Comparison of ENCODE assay signal across 12 mouse cellular contexts in genomic region chr19:38820186-38820804, GRCm38 (mm10). TPM values are rescaled to one million over a fixed set of nuclear protein-coding genes. Genes with fewer than 3 reads are reported as not detected.
DNase-seq lines count a peak whose midpoint lies in the region; ATAC-seq lines count a peak whose summit lies in the region.
"Had no signal": no experiment of that assay in that cellular context is flagged by ENCODE, and none has a peak within 500 bp of the region (broad histone marks: within the 10 kb centered on the region; RNA-seq: fewer than 3 reads in every experiment).

No protein-coding gene starts in this region.

- H3K36me3 ChIP-seq in heart, embryonic 10.5 days, result peaks cover 11% of the 10 kb centered on the region
- H3K36me3 ChIP-seq in embryonic facial prominence, embryonic 14.5 days (ENCODE audit: control insufficient read depth, insufficient read depth, low read length), result peaks cover 6% of the 10 kb centered on the region
- H3K36me3 ChIP-seq in liver, embryonic 15.5 days (replicated peaks), result peaks cover 10% of the 10 kb centered on the region

- WGBS in heart, embryonic 10.5 days, result 55% methylated on average over 4 of the region's 4 CpGs
- 76% methylated on average over 4 of the region's 4 CpGs for WGBS in embryonic facial prominence, embryonic 14.5 days
- WGBS in liver, embryonic 15.5 days (ENCODE audit: insufficient replicate concordance), result 17% methylated on average over 4 of the region's 4 CpGs

- peaks cover 3% of the 10 kb centered on the region; the same call in 1 of the 2 replicates for H3K4me1 ChIP-seq in heart, embryonic 10.5 days
- peaks cover 4% of the 10 kb centered on the region; the same call in 1 of the 2 replicates for H3K4me1 ChIP-seq in embryonic facial prominence, embryonic 14.5 days (ENCODE audit: control insufficient read depth, insufficient read depth, low read length)
- peaks cover 39% of the 10 kb centered on the region for H3K4me1 ChIP-seq in liver, embryonic 15.5 days (replicated peaks)
- H3K4me1 ChIP-seq: intestine, embryonic 15.5 days had no signal

- DNase-seq in heart, embryonic 10.5 days (ENCODE audit: low spot score), result peak; percentile 79
- DNase-seq in heart, postnatal 4 days, result no peak
- peak; percentile 79 for DNase-seq in MEL-GATA-1-ER (ENCODE audit: extremely low read depth, low read depth)
- DNase-seq in embryonic facial prominence, embryonic 14.5 days (ENCODE audit: low spot score), result peak; percentile 24
- no peak for DNase-seq in neural tube, embryonic 10.5 days (ENCODE audit: extremely low spot score, low spot score)
- no peak for DNase-seq in B cell, adult 2 months
- no peak for DNase-seq in cerebellum, adult 8-10 months
- DNase-seq: cerebellum, postnatal 14 days; kidney, postnatal 4 days had no signal

- peak overlapping the region; percentile 17; the same call in 1 of the 2 replicates for H3K27ac ChIP-seq in heart, embryonic 10.5 days
- H3K27ac ChIP-seq in embryonic facial prominence, embryonic 14.5 days (replicated peaks; ENCODE audit: low read depth, low read length), result no peak overlapping the region
- peak overlapping the region; percentile 94 for H3K27ac ChIP-seq in liver, embryonic 15.5 days (replicated peaks)
- H3K27ac ChIP-seq: intestine, embryonic 15.5 days had no signal

- no peak overlapping the region for H3K4me2 ChIP-seq in embryonic facial prominence, embryonic 14.5 days (ENCODE audit: low read depth, low read length)
- peak overlapping the region; percentile 92 for H3K4me2 ChIP-seq in liver, embryonic 15.5 days

- no peaks in the 10 kb centered on the region for H3K9me3 ChIP-seq in heart, embryonic 10.5 days
- H3K9me3 ChIP-seq in embryonic facial prominence, embryonic 14.5 days (ENCODE audit: control insufficient read depth, low read length), result no peaks in the 10 kb centered on the region
- no peaks in the 10 kb centered on the region for H3K9me3 ChIP-seq in liver, embryonic 15.5 days (replicated peaks)
- H3K9me3 ChIP-seq: hindbrain, embryonic 10.5 days; intestine, embryonic 15.5 days had no signal

- no peak for ATAC-seq in embryonic facial prominence, embryonic 14.5 days (ENCODE audit: low read depth)
- ATAC-seq in liver, embryonic 15.5 days (ENCODE audit: insufficient read depth), result peak; percentile 89

- no peak overlapping the region for H3K9ac ChIP-seq in embryonic facial prominence, embryonic 14.5 days (ENCODE audit: low read depth, low read length)
- peak overlapping the region; percentile 81; the same call in 1 of the 2 replicates for H3K9ac ChIP-seq in liver, embryonic 15.5 days

- H3K27me3 ChIP-seq in heart, embryonic 10.5 days (ENCODE audit: insufficient read depth, poor library complexity, severe bottlenecking), result no peaks in the 10 kb centered on the region
- H3K27me3 ChIP-seq in embryonic facial prominence, embryonic 14.5 days (replicated peaks; ENCODE audit: control insufficient read depth, insufficient read depth, low read length), result no peaks in the 10 kb centered on the region
- no peaks in the 10 kb centered on the region for H3K27me3 ChIP-seq in liver, embryonic 15.5 days
- H3K27me3 ChIP-seq: intestine, embryonic 15.5 days had no signal

- no peak overlapping the region for H3K4me3 ChIP-seq in heart, embryonic 10.5 days
- H3K4me3 ChIP-seq in embryonic facial prominence, embryonic 14.5 days (ENCODE audit: low read depth, low read length), result no peak overlapping the region
- peak overlapping the region; percentile 86 for H3K4me3 ChIP-seq in liver, embryonic 15.5 days (replicated peaks)

RNA-seq across cellular contexts. Expression of gene Noc3l, which starts 1.3 kb away (rescaled TPM):
- 6.8 and 7.8 TPM in 2 replicates for polyA plus RNA-seq in heart, embryonic 10.5 days (2016; fragmentation: Nextera tagmentation; extraction: Ambion mirVana)
- total RNA-seq in heart, postnatal 4 days (2021), result 1 to 10 TPM; 6.6 to 6.9 TPM
- polyA plus RNA-seq in embryonic facial prominence, embryonic 14.5 days (2014; fragmentation: Nextera tagmentation; extraction: Ambion mirVana), result 6.5 and 8.5 TPM in 2 replicates
- 3.1 and 3.2 TPM in 2 replicates for polyA plus RNA-seq in liver, embryonic 15.5 days (2015; fragmentation: Nextera tagmentation; extraction: Ambion mirVana)

RNA-seq across cellular contexts. Expression of gene Tbc1d12, which starts 16.1 kb away (rescaled TPM):
- 1.6 and 2.1 TPM in 2 replicates for polyA plus RNA-seq in heart, embryonic 10.5 days (2016; fragmentation: Nextera tagmentation; extraction: Ambion mirVana)
- 1 to 10 TPM; 6.1 TPM for total RNA-seq in heart, postnatal 4 days (2021)
- 4.2 and 4.7 TPM in 2 replicates for polyA plus RNA-seq in embryonic facial prominence, embryonic 14.5 days (2014; fragmentation: Nextera tagmentation; extraction: Ambion mirVana)
- 1.1 and 1.2 TPM in 2 replicates for polyA plus RNA-seq in liver, embryonic 15.5 days (2015; fragmentation: Nextera tagmentation; extraction: Ambion mirVana)

Comparison
In these comparisons a context has a peak if more than half of its experiments do, and no peak if none do; other contexts are left out.
1. DNase-seq: peak in heart, embryonic 10.5 days (single experiment), MEL-GATA-1-ER (single experiment) and embryonic facial prominence, embryonic 14.5 days (single experiment); none in heart, postnatal 4 days (single experiment), neural tube, embryonic 10.5 days (single experiment), B cell, adult 2 months (0 of 2) and cerebellum, adult 8-10 months (single experiment).